Mouse (Mus musculus): ENCODE measurements around the gene Diras2. TPM values are rescaled to one million over a fixed set of nuclear protein-coding genes. Genes with fewer than 3 reads are reported as not detected.

Diras2 gene
- polyA plus RNA-seq, 1 experiment = 0.30 TPM

DNA sequence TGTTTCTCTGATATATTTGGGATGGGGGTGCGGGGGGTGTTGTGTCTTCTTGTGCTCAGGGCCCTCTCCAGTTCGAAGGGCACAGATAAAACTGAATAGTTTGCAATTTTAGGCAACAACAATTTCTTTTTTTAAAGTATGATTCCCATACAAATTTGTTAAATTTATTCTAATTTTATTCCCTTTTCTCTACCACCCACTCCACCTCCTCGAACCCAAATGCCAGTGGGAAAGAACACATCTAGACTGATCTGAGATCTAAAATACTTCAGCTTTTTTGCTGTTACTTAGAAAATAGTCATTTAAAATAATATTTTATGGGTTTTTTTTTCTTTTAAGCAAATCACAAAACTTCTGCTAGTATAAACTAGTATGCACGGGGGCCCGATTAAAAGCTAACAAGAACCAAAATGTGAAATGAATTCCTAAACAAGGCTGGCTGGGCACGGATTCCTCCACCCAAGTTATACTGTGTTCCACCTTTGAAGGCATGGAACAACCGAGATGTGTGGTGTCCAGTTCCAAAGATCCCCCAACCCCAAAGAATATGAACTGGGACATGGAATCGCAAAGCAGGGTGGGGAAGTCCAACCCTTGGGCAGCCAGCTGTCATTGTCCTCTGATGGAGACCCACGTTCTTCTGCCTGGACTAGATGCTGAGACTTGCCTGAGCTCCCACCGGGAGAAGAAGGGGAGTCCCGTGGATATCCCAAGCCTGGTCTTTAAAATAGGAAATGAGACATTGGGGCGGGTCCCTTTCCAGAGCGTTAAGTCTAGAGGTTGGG, 1.7 kb downstream of the Diras2 start:
- Histone ChIP-seq H3K36me3 (ENCODE audit: control insufficient read depth, insufficient read depth) (no peaks in the 10 kb centered on the region), H3K4me2 (ENCODE audit: low read depth) (no peak overlapping the region), H3K4me3 (no peak overlapping the region), H3K79me2 (ENCODE audit: control insufficient read depth, insufficient read depth) (no peaks in the 10 kb centered on the region), H3ac (ENCODE audit: control insufficient read depth, insufficient read length) (no peak overlapping the region), H3K27me3 (ENCODE audit: control insufficient read depth, insufficient read depth, insufficient read length) (no peaks in the 10 kb centered on the region)
- TF ChIP-seq USF1 (IDR thresholded peaks at IDR 0.05; ENCODE audit: low read depth) (no peak), POLR2AphosphoS2 (IDR thresholded peaks at IDR 0.05; ENCODE audit: insufficient read length, low read depth) (no peak), MYOG (IDR thresholded peaks at IDR 0.05; ENCODE audit: control insufficient read depth in 1 of 3, insufficient read depth in 1 of 3, insufficient read length in 2 of 3, low read depth in 2 of 3) (no peak), TCF3 (IDR thresholded peaks at IDR 0.05; ENCODE audit: insufficient read length, low read depth) (no peak), TCF12 (IDR thresholded peaks at IDR 0.05; ENCODE audit: insufficient read depth, poor library complexity, severe bottlenecking) (no peak), MAX (IDR thresholded peaks at IDR 0.05; ENCODE audit: low read depth) (no peak), POLR2A (IDR thresholded peaks at IDR 0.05; ENCODE audit: insufficient read length, low read depth) (no peak), MYOD1 (IDR thresholded peaks at IDR 0.05; ENCODE audit: control insufficient read depth in 1 of 3, insufficient read length in 2 of 3, low read depth in 2 of 3) (no peak), SRF (IDR thresholded peaks at IDR 0.05; ENCODE audit: control insufficient read depth, insufficient read length, low read depth) (no peak), E2F4 (IDR thresholded peaks at IDR 0.05; ENCODE audit: insufficient read depth) (no peak), CEBPB (IDR thresholded peaks at IDR 0.05; ENCODE audit: insufficient read depth, poor library complexity, severe bottlenecking) (no peak), REST (IDR thresholded peaks at IDR 0.05; ENCODE audit: insufficient read depth, insufficient read length) (no peak)

DNA sequence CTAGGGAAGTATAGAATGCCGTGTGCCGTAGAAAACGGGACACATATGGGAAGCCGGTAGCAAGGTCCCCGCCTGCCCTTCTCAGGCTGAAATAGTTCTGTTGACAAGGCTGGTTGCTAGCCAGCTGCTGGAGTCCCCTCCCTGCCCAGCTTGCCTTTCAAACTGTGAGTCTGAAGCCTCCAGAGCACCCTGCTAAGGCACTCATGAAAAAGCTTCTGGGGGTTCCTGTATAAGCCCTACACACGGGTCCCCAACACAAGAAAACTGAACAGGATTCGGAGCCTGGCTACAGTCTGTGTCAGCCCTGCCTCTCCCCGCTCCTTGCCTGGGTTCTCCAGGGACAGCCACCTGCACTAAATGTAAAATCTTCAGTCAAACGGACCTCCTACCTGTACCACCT, 2.3 kb downstream of the Diras2 start:
- Histone ChIP-seq H3K79me2 (ENCODE audit: control insufficient read depth, insufficient read depth) (no peaks in the 10 kb centered on the region), H3K36me3 (ENCODE audit: control insufficient read depth, insufficient read depth) (no peaks in the 10 kb centered on the region), H3K4me3 (no peak overlapping the region), H3K27me3 (ENCODE audit: control insufficient read depth, insufficient read depth, insufficient read length) (no peaks in the 10 kb centered on the region), H3K4me2 (ENCODE audit: low read depth) (no peak overlapping the region), H3ac (ENCODE audit: control insufficient read depth, insufficient read length) (no peak overlapping the region)
- TF ChIP-seq TCF12 (IDR thresholded peaks at IDR 0.05; ENCODE audit: insufficient read depth, poor library complexity, severe bottlenecking) (no peak), CEBPB (IDR thresholded peaks at IDR 0.05; ENCODE audit: insufficient read depth, poor library complexity, severe bottlenecking) (no peak), MYOD1 (IDR thresholded peaks at IDR 0.05; ENCODE audit: control insufficient read depth in 1 of 3, insufficient read length in 2 of 3, low read depth in 2 of 3) (no peak), MAX (IDR thresholded peaks at IDR 0.05; ENCODE audit: low read depth) (no peak), USF1 (IDR thresholded peaks at IDR 0.05; ENCODE audit: low read depth) (no peak), REST (IDR thresholded peaks at IDR 0.05; ENCODE audit: insufficient read depth, insufficient read length) (no peak), E2F4 (IDR thresholded peaks at IDR 0.05; ENCODE audit: insufficient read depth) (no peak), POLR2AphosphoS2 (IDR thresholded peaks at IDR 0.05; ENCODE audit: insufficient read length, low read depth) (no peak), MYOG (IDR thresholded peaks at IDR 0.05; ENCODE audit: control insufficient read depth in 1 of 3, insufficient read depth in 1 of 3, insufficient read length in 2 of 3, low read depth in 2 of 3) (no peak), SRF (IDR thresholded peaks at IDR 0.05; ENCODE audit: control insufficient read depth, insufficient read length, low read depth) (no peak), POLR2A (IDR thresholded peaks at IDR 0.05; ENCODE audit: insufficient read length, low read depth) (no peak), TCF3 (IDR thresholded peaks at IDR 0.05; ENCODE audit: insufficient read length, low read depth) (no peak)

DNA sequence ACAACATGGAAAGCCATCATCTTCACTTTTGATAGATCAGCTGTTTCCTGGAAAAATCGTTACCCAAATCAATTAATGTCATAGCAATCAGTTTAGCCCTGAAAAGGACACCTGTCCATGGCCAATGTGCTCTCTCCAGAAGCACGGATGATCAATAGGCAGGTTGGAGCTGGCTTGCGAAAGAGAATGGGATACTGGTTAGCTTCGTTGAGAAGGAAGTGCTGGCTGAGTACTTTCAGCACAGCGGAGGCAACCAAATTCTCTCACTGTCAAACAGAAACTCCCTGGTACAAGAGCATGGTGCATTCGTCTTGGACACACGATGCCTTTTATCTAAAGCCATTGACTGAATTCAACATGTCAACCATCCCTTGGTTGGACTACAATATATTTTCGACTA, 2.8 kb downstream of the Diras2 start:
- Histone ChIP-seq H3ac (ENCODE audit: control insufficient read depth, insufficient read length) (no peak overlapping the region), H3K79me2 (ENCODE audit: control insufficient read depth, insufficient read depth) (no peaks in the 10 kb centered on the region), H3K36me3 (ENCODE audit: control insufficient read depth, insufficient read depth) (no peaks in the 10 kb centered on the region), H3K4me3 (no peak overlapping the region), H3K27me3 (ENCODE audit: control insufficient read depth, insufficient read depth, insufficient read length) (no peaks in the 10 kb centered on the region), H3K4me2 (ENCODE audit: low read depth) (no peak overlapping the region)
- TF ChIP-seq MYOG (IDR thresholded peaks at IDR 0.05; ENCODE audit: control insufficient read depth in 1 of 3, insufficient read depth in 1 of 3, insufficient read length in 2 of 3, low read depth in 2 of 3) (no peak), REST (IDR thresholded peaks at IDR 0.05; ENCODE audit: insufficient read depth, insufficient read length) (no peak), POLR2AphosphoS2 (IDR thresholded peaks at IDR 0.05; ENCODE audit: insufficient read length, low read depth) (no peak), TCF3 (IDR thresholded peaks at IDR 0.05; ENCODE audit: insufficient read length, low read depth) (no peak), SRF (IDR thresholded peaks at IDR 0.05; ENCODE audit: control insufficient read depth, insufficient read length, low read depth) (no peak), TCF12 (IDR thresholded peaks at IDR 0.05; ENCODE audit: insufficient read depth, poor library complexity, severe bottlenecking) (no peak), USF1 (IDR thresholded peaks at IDR 0.05; ENCODE audit: low read depth) (no peak), MAX (IDR thresholded peaks at IDR 0.05; ENCODE audit: low read depth) (no peak), MYOD1 (IDR thresholded peaks at IDR 0.05; ENCODE audit: control insufficient read depth in 1 of 3, insufficient read length in 2 of 3, low read depth in 2 of 3) (no peak), CEBPB (IDR thresholded peaks at IDR 0.05; ENCODE audit: insufficient read depth, poor library complexity, severe bottlenecking) (no peak), E2F4 (IDR thresholded peaks at IDR 0.05; ENCODE audit: insufficient read depth) (no peak), POLR2A (IDR thresholded peaks at IDR 0.05; ENCODE audit: insufficient read length, low read depth) (no peak)

DNA sequence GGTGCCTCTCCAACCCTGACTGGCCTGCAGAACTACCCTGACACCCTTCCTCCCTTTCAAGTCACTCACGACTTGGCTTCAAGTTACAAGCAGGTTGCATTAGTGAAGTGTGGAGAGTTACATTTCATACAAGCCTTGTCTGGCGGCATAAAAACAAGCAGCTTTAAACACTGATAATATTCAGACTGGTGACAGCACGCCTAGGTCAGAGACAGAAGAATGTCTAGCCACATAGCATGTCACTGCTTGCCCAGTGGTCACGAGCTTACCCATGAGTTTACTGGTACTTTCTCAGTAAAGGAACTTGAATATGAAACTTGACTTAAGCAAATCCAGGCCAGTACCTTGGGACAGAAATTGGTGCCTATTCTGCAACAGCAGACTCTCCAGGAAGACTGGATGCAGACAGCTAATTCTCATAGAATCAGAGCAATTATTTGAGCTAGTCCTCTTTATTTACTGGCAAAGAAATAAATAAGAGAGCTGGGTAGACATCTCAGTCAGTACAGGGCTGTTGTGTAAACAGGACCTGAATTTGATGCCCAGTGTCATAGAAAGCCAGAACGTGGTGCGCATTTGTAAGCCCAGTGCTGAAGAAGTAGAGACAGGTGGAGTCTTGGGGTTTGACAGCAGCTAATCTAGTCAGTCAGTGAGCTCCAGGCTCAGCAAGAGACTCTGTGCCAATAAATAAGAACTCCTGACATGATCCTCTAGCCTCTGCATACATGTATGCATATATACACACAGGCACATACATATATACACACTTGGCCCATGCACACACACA, 4.6 kb downstream of the Diras2 start:
- Histone ChIP-seq H3K27me3 (ENCODE audit: control insufficient read depth, insufficient read depth, insufficient read length) (no peaks in the 10 kb centered on the region), H3K79me2 (ENCODE audit: control insufficient read depth, insufficient read depth) (no peaks in the 10 kb centered on the region), H3K36me3 (ENCODE audit: control insufficient read depth, insufficient read depth) (no peaks in the 10 kb centered on the region), H3K4me2 (ENCODE audit: low read depth) (no peak overlapping the region), H3K4me3 (no peak overlapping the region), H3ac (ENCODE audit: control insufficient read depth, insufficient read length) (no peak overlapping the region)
- TF ChIP-seq TCF12 (IDR thresholded peaks at IDR 0.05; ENCODE audit: insufficient read depth, poor library complexity, severe bottlenecking) (no peak), SRF (IDR thresholded peaks at IDR 0.05; ENCODE audit: control insufficient read depth, insufficient read length, low read depth) (no peak), POLR2AphosphoS2 (IDR thresholded peaks at IDR 0.05; ENCODE audit: insufficient read length, low read depth) (no peak), POLR2A (IDR thresholded peaks at IDR 0.05; ENCODE audit: insufficient read length, low read depth) (no peak), TCF3 (IDR thresholded peaks at IDR 0.05; ENCODE audit: insufficient read length, low read depth) (no peak), CEBPB (IDR thresholded peaks at IDR 0.05; ENCODE audit: insufficient read depth, poor library complexity, severe bottlenecking) (no peak), USF1 (IDR thresholded peaks at IDR 0.05; ENCODE audit: low read depth) (no peak)

Data from myocyte (in vitro differentiated cells).